Mouse (Mus musculus): ENCODE results near the gene Fbxo44. TPM values are rescaled to one million over a fixed set of nuclear protein-coding genes. Genes with fewer than 3 reads are reported as not detected.
A peak's percentile ranks its signal among the peaks of the same experiment; 100 is the strongest.
"Not testable (repeated sequence)": the region's sequence is repeated elsewhere in the genome, so short reads cannot be mapped to it uniquely, and the experiment has no call there.

The Fbxo44 gene
- 1 to 10 TPM; 7.0 to 7.8 TPM for total RNA-seq (2021)
- long read RNA-seq, experiment 1, transcript Fbxo44-201 (6 exons, 1,829 nt), result major isoform, 6 of 8 reads
- long read RNA-seq, experiment 1, partial matches to known transcripts, result 0 of 8 reads
- long read RNA-seq, experiment 1, other reads (novel, unspliced or antisense), result 1 of 8 reads
- long read RNA-seq, experiment 2, partial matches to known transcripts, result 0 of 6 reads
- long read RNA-seq, experiment 2, other reads (novel, unspliced or antisense), result 3 of 6 reads

DNA sequence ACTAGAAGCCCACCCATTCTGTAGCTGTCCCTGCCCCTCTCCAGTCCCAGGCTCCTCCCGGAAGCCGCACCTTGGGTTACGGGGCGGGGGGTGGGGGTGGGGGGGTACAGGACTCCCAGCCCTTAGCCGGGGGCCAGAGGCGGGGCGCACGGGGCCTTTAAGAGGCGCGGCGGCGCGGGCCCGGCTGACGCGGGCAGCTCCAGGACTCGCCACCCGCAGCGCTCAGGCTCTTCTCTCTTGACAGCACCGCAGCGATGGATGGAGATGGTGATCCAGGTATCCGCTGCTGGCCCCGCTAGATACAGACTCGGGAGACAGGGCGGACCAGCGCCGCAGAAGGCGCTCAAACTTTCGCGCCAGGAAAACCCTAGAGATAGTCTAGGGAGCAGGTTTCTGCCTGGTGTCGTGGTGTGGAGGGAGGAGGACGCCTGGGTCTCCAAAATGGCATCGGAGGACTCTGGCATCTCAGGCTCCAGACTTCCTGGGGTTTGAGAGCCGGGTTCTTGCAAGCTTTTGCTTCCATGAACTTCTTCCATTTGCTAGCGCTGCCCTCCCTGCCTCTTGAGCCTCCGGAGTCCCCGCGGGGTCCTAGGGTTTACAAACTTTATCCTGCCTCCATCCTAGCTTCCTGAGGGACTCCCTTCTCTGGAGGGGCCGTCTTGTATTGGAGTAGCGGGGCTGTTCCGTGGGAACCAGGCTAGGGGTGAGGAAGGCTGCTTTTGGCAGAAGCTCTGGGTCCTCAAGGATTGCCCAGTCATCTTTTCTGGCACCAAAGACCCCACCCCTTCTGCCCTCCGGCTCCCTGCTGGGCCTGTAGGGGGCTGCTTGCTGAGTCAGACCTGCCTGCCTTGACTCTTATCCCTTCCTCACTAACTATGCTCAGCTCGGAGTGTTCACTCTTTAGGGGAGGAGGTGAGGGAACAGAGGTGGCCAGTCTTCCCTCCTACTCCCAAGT lies at the start of gene Fbxo44, which contains the start of gene Fbxo2:
Fbxo44 (minus strand) TSS at position 47 of the 955 bp plus-strand sequence.
Fbxo2 (plus strand) TSS at position 186 of the 955 bp plus-strand sequence.
- no peak for DNase-seq (ENCODE audit: low spot score)

DNA sequence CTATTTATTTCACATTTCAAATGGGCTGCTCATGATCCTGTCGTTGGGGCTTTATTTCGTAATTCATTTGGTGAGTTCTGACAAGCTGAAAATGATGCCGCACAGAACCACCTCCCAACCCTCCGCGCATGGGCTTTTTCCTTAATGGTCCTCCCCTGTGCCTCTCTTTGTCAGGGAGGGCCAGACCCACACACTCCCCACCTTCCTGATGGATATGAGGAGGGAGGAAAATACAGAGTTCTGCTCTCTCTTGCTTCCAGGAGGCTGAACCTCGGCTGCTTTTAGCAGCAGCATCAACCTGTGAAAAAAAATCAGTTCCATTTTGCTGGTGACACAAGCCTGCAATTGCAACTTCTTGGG lies 44.6 kb upstream of the Fbxo44 start:
- no peak for DNase-seq (ENCODE audit: low spot score)

GRCm38 (mm10) chr4:148204061-148204872 lies 44.0 kb upstream of the Fbxo44 start:
- no peak for DNase-seq (ENCODE audit: low spot score)

- no peak for DNase-seq (ENCODE audit: low spot score)
Observed at GRCm38 (mm10) chr4:148203557-148203956, 43.3 kb upstream of the Fbxo44 start.

GRCm38 (mm10) chr4:148198721-148199120 lies 38.4 kb upstream of the Fbxo44 start:
- DNase-seq (ENCODE audit: low spot score), result no peak

DNA sequence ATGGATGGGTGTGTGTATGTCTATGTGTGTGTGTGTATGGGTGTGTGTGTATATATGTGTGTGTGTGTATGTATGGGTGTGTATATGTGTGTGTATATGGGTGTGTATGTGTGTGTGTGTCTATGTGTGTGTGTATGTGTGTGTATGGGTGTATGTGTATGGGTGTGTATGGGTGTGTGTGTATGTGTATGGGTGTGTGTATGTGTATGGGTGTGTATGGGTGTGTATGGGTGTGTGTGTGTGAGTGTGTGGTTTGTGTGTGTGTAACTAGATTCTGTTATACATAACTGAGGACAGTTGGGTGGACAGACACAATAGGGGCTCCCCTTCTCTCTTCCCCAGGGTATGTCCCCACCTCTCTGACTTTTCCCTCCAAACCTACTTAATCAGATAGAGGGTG lies 34.1 kb upstream of the Fbxo44 start:
- no peak for DNase-seq (ENCODE audit: low spot score)

DNA sequence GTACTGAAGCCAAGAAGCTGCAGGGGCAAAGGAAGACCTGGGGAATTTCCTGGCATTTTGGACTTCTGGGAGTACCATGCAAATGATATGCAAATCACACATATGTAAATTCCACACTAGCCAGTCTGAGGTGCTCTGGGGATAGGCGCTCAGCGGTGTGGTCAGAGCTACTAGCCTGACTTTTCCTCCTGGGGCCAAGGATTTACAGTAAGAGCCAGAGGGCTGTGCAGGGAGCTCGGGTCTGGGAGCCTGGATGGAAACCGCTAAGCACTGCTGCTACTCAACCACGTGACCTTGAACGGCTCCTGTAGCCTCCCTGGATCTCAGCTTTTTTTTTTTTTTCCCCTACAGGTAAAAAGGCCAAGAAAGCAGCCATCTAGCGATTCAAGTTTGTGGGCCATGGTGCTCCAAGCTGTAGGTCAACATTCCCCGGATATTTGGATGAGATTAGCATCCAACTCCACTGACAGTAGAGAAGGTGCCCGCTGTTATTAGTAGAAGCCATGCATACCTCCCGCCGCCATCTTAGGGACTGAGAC lies 32.5 kb upstream of the Fbxo44 start:
- no peak for DNase-seq (ENCODE audit: low spot score)

DNA sequence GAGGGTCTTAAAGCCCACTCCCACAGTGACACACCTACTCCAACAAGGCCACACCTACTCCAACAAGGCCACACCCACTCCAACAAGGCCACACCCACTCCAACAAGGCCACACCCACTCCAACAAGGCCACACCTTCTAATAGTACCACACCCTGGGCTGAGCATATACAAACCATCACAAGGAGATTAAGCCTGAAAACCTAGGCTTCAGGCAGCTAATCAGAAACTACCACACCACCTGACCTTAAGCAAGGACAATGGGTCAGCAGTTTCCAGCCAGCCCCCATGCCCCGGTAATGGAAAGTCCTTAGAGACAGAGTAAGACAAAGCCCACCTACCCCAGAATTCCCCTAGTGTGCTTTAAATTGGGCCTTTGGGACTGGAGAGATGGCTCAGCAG lies 28.5 kb upstream of the Fbxo44 start:
- DNase-seq (ENCODE audit: low spot score), result not testable (repeated sequence)

- DNase-seq (ENCODE audit: low spot score), result no peak
Observed at GRCm38 (mm10) chr4:148185819-148186218, 25.5 kb upstream of the Fbxo44 start.

DNA sequence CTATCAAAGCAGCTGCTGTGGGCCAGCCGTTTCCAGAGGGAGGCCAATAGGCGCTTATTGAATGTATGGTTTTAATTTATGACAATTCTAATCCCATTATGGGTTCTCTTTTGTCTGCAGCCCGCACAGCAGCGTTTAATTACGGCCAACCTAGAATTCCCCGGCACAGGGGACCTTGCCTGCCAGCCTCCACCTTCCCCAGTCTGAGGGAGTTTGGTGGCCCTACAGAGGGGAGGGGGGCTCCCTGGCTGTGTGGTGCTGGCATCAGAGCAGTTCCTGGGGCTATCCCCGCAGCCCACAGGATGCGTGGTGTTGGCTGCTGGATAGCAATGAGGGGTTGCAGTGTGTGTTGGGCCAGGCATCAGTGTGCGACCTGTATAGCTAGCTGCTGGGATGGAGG lies 24.3 kb upstream of the Fbxo44 start:
- DNase-seq (ENCODE audit: low spot score), result no peak

DNA sequence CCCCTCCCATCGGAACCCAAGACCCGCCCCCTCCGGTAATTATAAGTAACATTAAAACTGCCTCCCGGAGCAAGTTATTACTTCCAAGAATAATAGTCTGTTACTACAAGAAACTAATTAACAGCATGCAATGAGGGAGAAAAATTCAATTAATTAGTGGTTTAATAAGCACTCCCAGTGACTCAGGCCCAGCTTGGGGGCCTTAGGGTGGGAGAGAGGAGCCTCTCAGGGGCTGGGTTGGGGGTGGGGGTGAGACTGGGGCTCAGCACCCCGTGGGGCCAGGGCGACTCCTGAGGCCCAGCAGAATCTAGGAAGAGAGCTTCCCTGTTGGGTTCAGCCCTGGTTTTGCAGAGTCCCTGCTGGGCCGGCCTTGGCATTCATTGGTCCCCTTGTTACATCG lies 22.1 kb upstream of the Fbxo44 start:
- no peak for DNase-seq (ENCODE audit: low spot score)

DNA sequence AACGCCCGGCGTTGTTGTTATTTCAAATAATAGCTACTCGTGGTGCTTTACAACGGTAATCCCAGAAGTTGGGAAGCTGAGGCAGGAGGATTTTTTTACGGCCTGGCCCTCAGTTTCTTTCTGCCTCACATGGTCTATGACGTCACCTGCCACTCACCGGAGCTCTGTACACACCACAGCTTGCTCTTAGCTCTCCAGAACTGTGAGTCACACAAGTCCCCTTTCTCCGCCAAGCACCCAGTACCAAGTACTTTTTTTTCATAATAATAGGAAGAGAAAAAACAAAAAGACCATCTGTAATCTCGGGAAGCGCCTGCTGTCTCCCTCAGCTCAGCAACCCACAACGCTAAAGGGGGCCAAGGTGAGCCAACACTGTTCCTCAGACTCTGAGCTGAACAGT lies 21.2 kb upstream of the Fbxo44 start:
- no peak for DNase-seq (ENCODE audit: low spot score)

GRCm38 (mm10) chr4:148177716-148178115 lies 17.4 kb upstream of the Fbxo44 start:
- DNase-seq (ENCODE audit: low spot score), result no peak

GRCm38 (mm10) chr4:148176603-148177002 lies 16.3 kb upstream of the Fbxo44 start:
- DNase-seq (ENCODE audit: low spot score), result not testable (repeated sequence)

GRCm38 (mm10) chr4:148174495-148174862 lies 14.2 kb upstream of the Fbxo44 start:
- no peak for DNase-seq (ENCODE audit: low spot score)

DNA sequence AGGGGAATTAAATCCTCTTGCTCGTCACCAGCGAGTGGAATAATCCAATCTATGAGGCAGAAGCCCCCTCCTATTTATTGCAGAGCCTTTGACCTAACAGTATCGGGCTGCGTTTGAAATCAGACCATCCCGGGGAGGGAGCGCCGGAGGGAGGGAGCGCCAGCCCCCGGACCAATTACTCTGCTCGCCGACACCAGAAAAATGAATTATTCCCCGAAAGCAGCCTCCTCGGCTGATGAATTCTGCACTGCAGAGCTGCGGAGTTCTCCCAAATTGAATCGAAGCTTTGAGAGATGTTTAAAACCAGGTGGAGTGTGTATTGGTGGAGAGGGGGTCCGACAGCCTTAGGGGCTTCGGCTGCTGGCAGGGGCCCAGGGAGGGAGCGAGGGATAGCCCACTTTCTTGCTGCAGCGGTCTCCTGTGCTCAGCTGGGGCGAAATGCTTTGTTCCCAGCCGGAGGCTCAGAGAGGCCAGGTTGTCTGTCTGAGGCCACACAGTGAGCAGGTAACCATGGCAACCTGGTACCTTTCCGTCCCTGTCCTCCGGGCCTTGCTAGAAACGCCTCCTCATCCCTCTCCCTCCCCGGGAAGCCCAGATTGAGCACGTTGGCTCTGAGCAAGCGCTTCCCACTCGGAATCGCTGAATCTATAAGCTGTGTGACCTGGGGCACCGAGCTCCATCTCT lies 13.7 kb upstream of the Fbxo44 start:
- DNase-seq (ENCODE audit: low spot score), result no peak

- DNase-seq (ENCODE audit: low spot score), result no peak
Observed at GRCm38 (mm10) chr4:148171261-148171660, 11.0 kb upstream of the Fbxo44 start.

DNA sequence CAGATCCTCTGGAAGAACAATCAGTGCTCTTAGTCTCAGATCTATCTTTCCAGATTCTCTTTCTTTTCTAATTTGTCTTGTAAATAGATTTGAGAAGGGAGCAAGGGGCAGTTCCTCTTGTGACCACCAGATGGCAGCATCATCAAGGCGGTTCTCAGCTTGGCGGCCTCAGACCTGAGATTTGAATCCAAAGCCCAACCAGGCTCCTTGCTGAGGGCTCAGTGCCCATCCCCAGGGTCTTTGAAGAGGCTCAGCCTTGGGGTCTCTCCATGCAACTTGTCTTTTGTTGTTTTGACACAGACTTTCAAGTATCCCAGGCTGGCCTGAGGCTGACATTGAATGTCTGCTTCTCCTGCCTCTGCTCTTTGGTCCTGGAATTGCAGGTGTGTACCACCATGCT lies 10.6 kb upstream of the Fbxo44 start:
- peak; percentile 44 for DNase-seq (ENCODE audit: low spot score)

- DNase-seq (ENCODE audit: low spot score), result no peak
Observed at GRCm38 (mm10) chr4:148169586-148169985, 9.3 kb upstream of the Fbxo44 start.

- DNase-seq (ENCODE audit: low spot score), result peak; percentile 61
Observed at GRCm38 (mm10) chr4:148168287-148168686, 8.0 kb upstream of the Fbxo44 start.

- DNase-seq (ENCODE audit: low spot score), result peak; percentile 70
Observed at GRCm38 (mm10) chr4:148166986-148167385, 6.7 kb upstream of the Fbxo44 start.
